Mouse (Mus musculus): ENCODE data around the gene Man2b1.
"Not testable (repeated sequence)": the region's sequence is repeated elsewhere in the genome, so short reads cannot be mapped to it uniquely, and the experiment has no call there.

Man2b1 gene

DNA sequence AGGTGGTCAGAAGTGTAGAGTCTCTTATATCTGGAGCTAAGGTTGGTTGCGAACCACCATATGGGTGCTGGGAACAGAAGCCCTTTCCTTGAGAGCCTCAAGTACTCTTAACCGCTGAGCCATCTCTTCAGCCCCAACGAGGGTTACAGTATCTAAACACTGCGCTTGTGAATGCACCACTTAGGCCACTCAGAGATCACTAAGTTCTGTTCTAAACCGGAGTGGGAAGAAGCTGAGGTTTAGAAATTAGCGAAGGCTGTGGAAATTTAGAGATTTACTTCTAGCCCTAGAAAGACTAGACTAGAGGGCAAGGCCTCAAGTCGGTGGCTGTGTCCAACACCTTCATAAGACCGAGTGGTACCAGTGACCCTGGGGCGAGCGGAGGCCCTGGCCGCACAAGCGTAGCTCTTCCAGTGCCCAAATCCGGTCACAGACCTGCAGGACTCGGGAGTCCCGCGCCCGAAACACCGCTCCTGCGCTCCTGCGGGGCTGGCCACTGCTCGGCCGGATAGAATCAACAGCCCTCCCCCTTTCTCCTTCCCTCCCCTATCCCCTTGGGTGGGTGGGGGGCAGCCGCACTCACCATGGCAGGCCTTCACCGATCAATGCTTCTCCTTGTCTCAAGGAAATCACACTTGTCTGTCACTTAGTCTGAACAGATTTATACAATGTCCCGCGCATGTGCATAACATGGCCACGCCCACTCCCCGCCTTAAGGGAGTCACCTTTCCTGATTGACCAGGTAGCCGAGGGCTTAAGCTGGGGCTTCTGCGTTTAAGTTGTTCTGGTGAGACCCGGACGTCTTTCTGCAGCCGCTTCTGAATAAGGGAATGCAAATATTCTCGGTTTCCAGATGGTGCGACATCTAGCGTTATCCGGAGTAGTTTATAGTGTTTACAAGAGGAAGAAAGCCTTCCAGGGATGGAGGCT is 36.2 kb downstream of the Man2b1 start:
- peak; percentile 63 to 72 for DNase-seq (ENCODE audit: low spot score in 2 of 2)

DNA sequence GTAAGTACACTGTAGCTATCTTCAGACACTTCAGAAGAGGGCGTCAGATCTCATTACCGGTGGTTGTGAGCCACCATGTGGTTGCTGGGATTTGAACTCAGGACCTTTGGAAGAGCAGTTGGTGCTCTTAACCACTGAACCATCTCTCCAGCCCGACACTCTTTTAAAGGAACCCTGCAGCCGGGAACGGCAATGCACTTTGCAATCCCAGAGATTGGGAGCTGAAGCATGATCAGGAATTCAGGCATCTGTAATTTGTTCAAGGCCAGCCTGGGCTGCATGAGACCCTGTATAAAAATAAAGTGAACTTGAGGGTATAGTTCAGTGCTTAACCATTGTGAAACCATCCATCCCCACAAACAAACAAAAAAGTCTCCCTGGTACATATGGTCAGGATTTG is 37.2 kb downstream of the Man2b1 start:
- not testable (repeated sequence) for DNase-seq (ENCODE audit: low spot score in 2 of 2)

DNA sequence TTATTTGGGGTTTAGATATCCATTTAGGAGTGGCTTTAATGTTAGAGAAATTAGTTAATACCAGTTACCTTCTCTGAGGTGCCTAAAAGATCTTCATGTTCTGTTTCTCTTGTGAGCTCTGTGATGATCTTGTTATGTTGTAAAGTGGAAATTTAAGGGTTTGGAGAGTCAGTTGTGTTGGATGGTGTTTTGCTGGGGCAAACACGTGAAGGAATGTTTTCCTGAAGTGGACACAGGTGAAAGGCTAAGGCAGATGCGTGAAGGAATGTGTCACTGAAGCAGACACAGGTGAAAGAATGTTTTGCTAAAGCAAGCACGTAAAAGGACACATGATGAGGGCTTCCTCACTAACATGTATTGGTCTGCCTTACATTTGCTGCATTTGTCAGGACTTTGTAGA is 39.9 kb downstream of the Man2b1 start, which contains the start of gene Zfp791:
Gene Zfp791, minus strand, starts transcription at position 101 of the 400 bp plus-strand sequence.
- no peak for DNase-seq (ENCODE audit: low spot score in 2 of 2)

DNA sequence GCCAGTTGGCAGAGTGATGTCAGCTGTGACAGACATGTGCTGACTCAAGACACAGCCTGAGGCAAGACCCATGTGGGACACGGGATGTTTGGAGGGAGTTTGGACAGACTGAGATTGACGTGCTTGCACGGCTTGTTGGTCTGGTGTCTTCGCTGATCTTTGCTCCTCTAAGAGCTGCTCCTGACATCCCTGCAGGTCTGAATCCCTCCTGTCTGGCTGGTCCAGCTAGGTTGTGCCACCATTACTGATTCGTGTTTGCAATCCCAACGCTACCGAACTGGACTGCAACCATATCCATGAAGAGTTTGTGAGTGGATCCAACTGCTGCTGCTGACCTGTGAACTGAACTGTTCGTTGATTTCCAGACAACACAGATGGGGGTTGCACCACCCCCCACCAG is 40.6 kb downstream of the Man2b1 start:
- no peak for DNase-seq (ENCODE audit: low spot score in 2 of 2)

DNA sequence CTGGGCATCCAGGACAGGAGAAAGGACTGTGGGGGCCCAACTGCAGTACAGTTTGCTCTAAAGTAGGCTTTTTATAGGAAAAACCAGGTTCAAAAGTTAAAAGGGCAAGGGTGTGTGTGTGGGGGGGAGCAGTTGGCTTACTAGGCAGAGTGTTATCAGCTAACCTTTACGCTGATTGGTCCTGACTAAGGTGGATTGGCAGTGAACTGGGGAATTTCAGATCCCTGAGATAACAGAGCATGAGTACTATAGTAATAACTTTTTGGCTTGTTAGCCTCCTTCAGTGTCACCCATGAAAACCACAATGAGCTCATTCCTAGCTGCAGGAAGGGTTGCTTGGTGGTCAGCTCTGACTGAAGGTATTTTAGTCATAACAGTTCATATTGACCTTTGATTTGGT is 49.3 kb downstream of the Man2b1 start:
- DNase-seq (ENCODE audit: low spot score in 2 of 2) = no peak

DNA sequence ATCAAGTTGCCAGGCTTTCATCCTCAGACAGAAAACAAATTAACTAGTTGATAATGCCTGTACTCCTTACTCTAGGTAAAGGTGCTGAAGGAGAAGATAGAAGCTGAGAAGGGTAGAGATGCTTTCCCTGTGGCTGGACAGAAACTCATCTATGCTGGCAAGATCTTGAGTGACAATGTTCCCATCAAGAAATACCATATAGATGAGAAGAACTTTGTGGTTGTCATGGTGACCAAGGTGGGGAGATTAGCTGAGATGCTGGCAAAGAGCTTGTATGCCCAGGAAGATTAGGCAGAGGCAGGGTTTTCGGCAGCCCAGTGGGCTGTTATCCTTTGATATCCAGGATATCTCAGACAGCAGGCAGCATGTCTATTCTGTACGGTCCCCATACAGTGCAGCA is 52.6 kb downstream of the Man2b1 start:
- DNase-seq (ENCODE audit: low spot score in 2 of 2) = not testable (repeated sequence)

DNA sequence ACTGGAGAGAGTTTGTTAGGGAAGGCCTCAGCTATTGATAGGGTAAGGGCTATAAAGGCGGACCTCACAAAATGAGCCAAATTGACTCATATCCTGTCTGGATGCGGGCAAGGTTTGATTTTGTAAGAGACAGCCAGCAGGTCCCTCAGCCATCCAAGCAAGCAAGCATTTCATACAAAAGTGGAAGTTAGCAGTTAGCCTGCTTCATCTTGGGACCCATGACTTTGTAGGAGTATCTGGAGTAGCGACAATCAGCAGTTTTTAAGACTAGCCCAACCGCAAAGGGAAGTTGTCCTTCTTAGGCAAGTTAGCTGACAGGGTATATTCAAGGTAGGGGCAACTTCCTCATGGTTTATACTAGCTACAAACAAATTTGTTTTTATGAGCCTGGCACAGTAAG is 59.4 kb downstream of the Man2b1 start:
- no peak for DNase-seq (ENCODE audit: low spot score in 2 of 2)
